Mouse (Mus musculus) neural tube, embryonic 12.5 days (tissue): Measurements from ENCODE around the gene Plpp2. TPM values are rescaled to one million over a fixed set of nuclear protein-coding genes. Genes with fewer than 3 reads are reported as not detected.

Experiments
- ATAC-seq: fragments of 200-750 bp; cut with Nextera tagmentation; 2 replicates; pipeline ENCODE4 v1.8.0; 2017; ENCODE audit warnings: low read depth, mild to moderate bottlenecking, moderate TSS enrichment, moderate library complexity; ENCODE audit not compliant: low FRiP score
- H3K27ac ChIP-seq: fragments of 300-500 bp; sonication (generic); 2 replicates; pipeline ENCODE4 v1.5.1; 2016
- H3K27me3 ChIP-seq: fragments of 300-500 bp; sonication (generic); replicated peaks from 2 replicates; pipeline ENCODE4 v1.6.1; 2016; ENCODE audit warnings: mild to moderate bottlenecking
- H3K36me3 ChIP-seq: fragments of 300-500 bp; sonication (generic); 2 replicates; pipeline ENCODE4 v1.6.1; 2016; ENCODE audit warnings: mild to moderate bottlenecking
- H3K4me1 ChIP-seq: fragments of 300-500 bp; sonication (generic); 2 replicates; pipeline ENCODE4 v1.6.1; 2016
- H3K4me2 ChIP-seq: fragments of 300-500 bp; sonication (generic); replicated peaks from 2 replicates; pipeline ENCODE4 v1.6.1; 2016; ENCODE audit warnings: mild to moderate bottlenecking
- H3K4me3 ChIP-seq: fragments of 300-500 bp; sonication (generic); 2 replicates; pipeline ENCODE4 v1.5.1; 2016
- H3K9ac ChIP-seq: fragments of 300-500 bp; sonication (generic); 2 replicates; pipeline ENCODE4 v1.6.1; 2016; ENCODE audit warnings: mild to moderate bottlenecking
- H3K9me3 ChIP-seq: fragments of 300-500 bp; sonication (generic); 2 replicates; pipeline ENCODE4 v1.6.1; 2016; ENCODE audit warnings: mild to moderate bottlenecking
- WGBS: fragments of 180-500 bp; shearing (Covaris S2); methylation state at CpG from one replicate; pipeline ENCODE4 v1.1.7; 2016; 5-methylcytosine and 5-hydroxymethylcytosine counted together
- polyA plus RNA-seq: library from polyadenylated mRNA; unstranded; fragments of >200 nt; fragmentation: Nextera tagmentation; extraction: Ambion mirVana; gene quantifications from 2 replicates; pipeline ENCODE4 v1.2.1, GENCODE M21; 2016

Gene Plpp2
- polyA plus RNA-seq, 1 experiment from 2014 or later: 17.9 TPM

DNA sequence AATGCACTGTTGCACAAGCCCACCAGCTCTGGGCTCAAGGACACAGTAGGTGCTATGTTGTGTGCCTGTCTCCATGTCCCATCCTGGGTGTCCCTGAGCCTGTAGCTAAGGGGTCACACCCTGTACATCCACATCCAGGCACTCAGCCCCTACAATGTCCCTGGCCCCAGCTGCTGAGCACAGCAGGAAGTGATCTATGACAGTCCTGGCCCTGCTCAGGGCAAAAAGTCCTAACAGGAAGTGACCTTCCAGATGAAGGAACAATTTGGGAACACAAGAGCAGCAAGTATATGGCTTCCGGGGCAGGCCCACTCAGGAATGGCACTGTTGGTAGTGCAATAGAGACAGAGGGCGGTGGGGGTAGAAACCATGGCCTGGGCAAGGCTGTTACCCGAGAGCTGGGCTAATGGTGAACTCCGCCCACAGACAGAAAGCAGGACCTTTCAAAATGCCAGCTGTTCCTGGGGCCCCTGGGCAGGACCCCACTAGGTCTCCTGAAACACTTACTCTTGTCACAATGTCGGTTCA lies 13.6 kb upstream of the Plpp2 start:
- H3K27ac ChIP-seq: no peak overlapping the region
- no peak overlapping the region for H3K4me2 ChIP-seq
- ATAC-seq: no peak
- no peaks in the 10 kb centered on the region for H3K27me3 ChIP-seq
- no peak overlapping the region for H3K9ac ChIP-seq
- peaks cover 81% of the 10 kb centered on the region for H3K36me3 ChIP-seq
- WGBS: 83% methylated on average over 5 of the region's 5 CpGs
- no peak overlapping the region for H3K4me3 ChIP-seq
- 0 out of 2 replicates have a peak, but pooled peaks cover 1% of the 10 kb centered on the region for H3K4me1 ChIP-seq
- H3K9me3 ChIP-seq: no peaks in the 10 kb centered on the region

DNA sequence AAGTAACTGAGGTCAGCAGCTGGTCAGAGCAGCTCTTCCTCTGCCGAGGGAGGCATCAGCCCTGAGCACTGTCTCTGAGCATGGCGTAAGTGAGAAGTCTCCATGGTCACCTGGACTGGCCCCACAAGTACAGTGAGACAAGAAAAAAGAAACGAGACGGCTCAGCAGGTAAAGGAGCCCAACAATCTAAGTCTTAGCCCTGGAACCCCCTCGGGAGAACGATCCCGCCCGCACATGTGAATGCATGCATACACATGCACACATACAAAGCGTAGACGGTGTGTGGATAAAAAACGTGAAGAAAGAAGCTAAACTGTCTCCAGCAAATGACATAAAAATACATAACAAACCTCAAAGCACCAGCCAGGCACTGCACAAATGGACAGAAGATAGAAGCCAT lies 12.9 kb upstream of the Plpp2 start:
- H3K27me3 ChIP-seq: no peaks in the 10 kb centered on the region
- H3K9ac ChIP-seq: no peak overlapping the region
- H3K4me2 ChIP-seq: no peak overlapping the region
- WGBS: 94% methylated on average over 11 of the region's 11 CpGs
- ATAC-seq: no peak
- H3K27ac ChIP-seq: no peak overlapping the region
- no peaks in the 10 kb centered on the region for H3K4me1 ChIP-seq
- no peaks in the 10 kb centered on the region for H3K9me3 ChIP-seq
- H3K4me3 ChIP-seq: no peak overlapping the region
- H3K36me3 ChIP-seq: peaks cover 88% of the 10 kb centered on the region

DNA sequence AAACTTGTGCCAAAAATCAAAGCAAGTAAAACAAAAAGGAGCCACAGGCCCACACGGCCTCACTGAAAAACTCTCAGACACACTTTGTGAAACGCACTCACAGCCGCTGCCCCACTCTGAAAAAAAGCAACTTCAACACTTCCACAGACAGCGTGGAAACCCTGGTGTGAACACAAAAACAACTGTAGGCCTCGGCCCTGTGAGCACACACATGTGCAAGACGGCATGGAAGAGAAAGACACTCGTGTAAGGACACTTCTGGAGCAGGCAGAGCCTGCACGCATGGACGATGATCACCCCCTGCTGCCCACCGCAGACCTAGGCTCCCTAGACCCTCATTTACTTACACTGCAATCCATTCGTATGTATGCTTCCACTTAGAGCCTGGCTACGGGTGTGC lies 12.3 kb upstream of the Plpp2 start:
- no peak overlapping the region for H3K4me2 ChIP-seq
- no peak overlapping the region for H3K27ac ChIP-seq
- H3K27me3 ChIP-seq: no peaks in the 10 kb centered on the region
- H3K4me1 ChIP-seq: no peaks in the 10 kb centered on the region
- no peak overlapping the region for H3K4me3 ChIP-seq
- H3K36me3 ChIP-seq: peaks cover 94% of the 10 kb centered on the region
- 89% methylated on average over 12 of the region's 12 CpGs for WGBS
- no peak overlapping the region for H3K9ac ChIP-seq
- no peaks in the 10 kb centered on the region for H3K9me3 ChIP-seq
- no peak for ATAC-seq

DNA sequence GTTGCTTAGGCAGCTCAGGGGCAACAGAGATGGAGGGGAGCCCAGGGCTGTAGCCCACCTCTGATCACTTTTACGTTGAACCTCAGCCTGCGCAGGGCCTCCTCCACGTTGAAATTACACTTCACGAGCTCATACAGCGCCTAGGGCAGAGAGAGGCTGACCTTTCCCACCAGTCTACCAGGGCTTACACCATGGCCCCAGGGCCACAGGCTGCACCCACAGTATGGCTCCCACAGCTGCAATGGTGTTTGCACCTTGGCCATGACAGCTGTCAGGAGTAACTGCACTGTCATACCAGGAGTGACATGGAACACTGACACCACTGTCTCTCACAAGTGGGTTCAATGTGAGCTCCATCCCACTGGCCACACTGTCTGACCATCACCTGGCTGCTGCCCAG lies 11.0 kb upstream of the Plpp2 start:
- Histone ChIP-seq H3K9me3 (no peaks in the 10 kb centered on the region), H3K27ac (no peak overlapping the region), H3K4me1 (no peaks in the 10 kb centered on the region), H3K4me2 (no peak overlapping the region), H3K27me3 (no peaks in the 10 kb centered on the region), H3K36me3 (peaks cover 99% of the 10 kb centered on the region), H3K4me3 (no peak overlapping the region), H3K9ac (no peak overlapping the region)
- no peak for ATAC-seq
- 94% methylated on average over 5 of the region's 5 CpGs for WGBS

- H3K27ac ChIP-seq: no peak overlapping the region
- no peaks in the 10 kb centered on the region for H3K9me3 ChIP-seq
- H3K9ac ChIP-seq: no peak overlapping the region
- peaks cover 98% of the 10 kb centered on the region for H3K36me3 ChIP-seq
- no peak overlapping the region for H3K4me2 ChIP-seq
- H3K27me3 ChIP-seq: no peaks in the 10 kb centered on the region
- no peaks in the 10 kb centered on the region for H3K4me1 ChIP-seq
- no peak overlapping the region for H3K4me3 ChIP-seq
- 89% methylated on average over 9 of the region's 9 CpGs for WGBS
- no peak for ATAC-seq
These were observed 10.4 kb upstream of the Plpp2 start for GRCm38 (mm10) chr10:79543884-79544597.

GRCm38 (mm10) chr10:79542171-79542570 lies 8.6 kb upstream of the Plpp2 start:
- 99% methylated on average over 11 of the region's 11 CpGs for WGBS
- Histone ChIP-seq H3K9me3 (no peaks in the 10 kb centered on the region), H3K4me3 (no peak overlapping the region), H3K27me3 (no peaks in the 10 kb centered on the region), H3K4me2 (no peak overlapping the region), H3K27ac (no peak overlapping the region), H3K4me1 (no peaks in the 10 kb centered on the region), H3K9ac (no peak overlapping the region), H3K36me3 (peaks cover 88% of the 10 kb centered on the region)
- ATAC-seq: no peak

GRCm38 (mm10) chr10:79541522-79541921 lies 7.9 kb upstream of the Plpp2 start:
- peaks cover 81% of the 10 kb centered on the region for H3K36me3 ChIP-seq
- no peaks in the 10 kb centered on the region for H3K27me3 ChIP-seq
- no peaks in the 10 kb centered on the region for H3K4me1 ChIP-seq
- H3K4me3 ChIP-seq: no peak overlapping the region
- H3K27ac ChIP-seq: no peak overlapping the region
- no peak overlapping the region for H3K4me2 ChIP-seq
- no peaks in the 10 kb centered on the region for H3K9me3 ChIP-seq
- no peak for ATAC-seq
- WGBS: 75% methylated on average over 15 of the region's 15 CpGs
- H3K9ac ChIP-seq: no peak overlapping the region

- no peak overlapping the region for H3K4me3 ChIP-seq
- no peaks in the 10 kb centered on the region for H3K4me1 ChIP-seq
- no peak for ATAC-seq
- WGBS: 96% methylated on average over 11 of the region's 11 CpGs
- H3K27ac ChIP-seq: no peak overlapping the region
- no peak overlapping the region for H3K9ac ChIP-seq
- no peak overlapping the region for H3K4me2 ChIP-seq
- H3K36me3 ChIP-seq: peaks cover 74% of the 10 kb centered on the region
- no peaks in the 10 kb centered on the region for H3K9me3 ChIP-seq
- no peaks in the 10 kb centered on the region for H3K27me3 ChIP-seq
These were observed 7.2 kb upstream of the Plpp2 start for GRCm38 (mm10) chr10:79540746-79541145.

- 92% methylated on average over 16 of the region's 16 CpGs for WGBS
- Histone ChIP-seq H3K4me3 (no peak overlapping the region), H3K4me1 (no peaks in the 10 kb centered on the region)
These were observed 6.3 kb upstream of the Plpp2 start for GRCm38 (mm10) chr10:79539701-79540495.

GRCm38 (mm10) chr10:79538873-79539272 lies 5.3 kb upstream of the Plpp2 start:
- no peaks in the 10 kb centered on the region for H3K4me1 ChIP-seq
- H3K27ac ChIP-seq: no peak overlapping the region
- peaks cover 55% of the 10 kb centered on the region for H3K36me3 ChIP-seq
- 78% methylated on average over 4 of the region's 4 CpGs for WGBS
- no peaks in the 10 kb centered on the region for H3K9me3 ChIP-seq
- H3K27me3 ChIP-seq: no peaks in the 10 kb centered on the region
- no peak overlapping the region for H3K4me2 ChIP-seq
- no peak overlapping the region for H3K4me3 ChIP-seq
- no peak for ATAC-seq
- no peak overlapping the region for H3K9ac ChIP-seq

More at GRCm38 (mm10) chr10:79539701-79540495, 6.3 kb upstream of the Plpp2 start:
- H3K36me3 ChIP-seq: peaks cover 65% of the 10 kb centered on the region
- no peak overlapping the region for H3K27ac ChIP-seq
- H3K4me2 ChIP-seq: no peak overlapping the region
- no peak overlapping the region for H3K9ac ChIP-seq
- no peaks in the 10 kb centered on the region for H3K27me3 ChIP-seq
- ATAC-seq: no peak
- no peaks in the 10 kb centered on the region for H3K9me3 ChIP-seq

- 86% methylated on average over 3 of the region's 3 CpGs for whole genome bisulfite sequencing
- no peaks in the 10 kb centered on the region for H3K27me3 ChIP-seq
- ATAC-seq: no peak
- H3K9me3 ChIP-seq: no peaks in the 10 kb centered on the region
- H3K9ac ChIP-seq: no peak overlapping the region
- H3K4me2 ChIP-seq: no peak overlapping the region
- H3K27ac ChIP-seq: no peak overlapping the region
- no peak overlapping the region for H3K4me3 ChIP-seq
- peaks cover 50% of the 10 kb centered on the region for H3K36me3 ChIP-seq
- peaks cover 4% of the 10 kb centered on the region; the same call in 1 of the 2 replicates for H3K4me1 ChIP-seq
These were observed 4.7 kb upstream of the Plpp2 start for GRCm38 (mm10) chr10:79538323-79538722.

DNA sequence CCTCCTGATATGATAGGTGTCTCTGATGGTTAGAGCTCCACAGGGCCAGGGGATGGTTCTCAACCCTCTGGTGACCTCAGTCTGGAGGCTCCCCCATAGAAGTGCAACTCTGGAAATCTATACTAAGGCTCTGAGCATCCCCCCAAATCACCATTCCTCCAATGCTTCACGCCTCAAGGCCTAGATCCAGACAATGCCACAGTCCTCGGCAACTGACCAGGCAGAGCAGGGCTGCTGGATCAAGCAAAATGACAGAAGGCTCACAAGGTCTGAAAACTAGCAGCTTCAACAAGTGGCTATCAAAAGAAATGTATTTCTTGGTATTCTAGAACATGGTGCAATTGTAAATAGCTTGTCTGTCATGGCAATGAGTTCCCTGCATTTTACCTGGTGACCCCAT lies 4.2 kb upstream of the Plpp2 start:
- Histone ChIP-seq H3K27me3 (no peaks in the 10 kb centered on the region), H3K4me2 (no peak overlapping the region), H3K4me1 (peaks cover 10% of the 10 kb centered on the region), H3K9ac (no peak overlapping the region), H3K4me3 (no peak overlapping the region), H3K27ac (no peak overlapping the region), H3K9me3 (no peaks in the 10 kb centered on the region), H3K36me3 (peaks cover 45% of the 10 kb centered on the region)
- no peak for ATAC-seq
- 85% methylated on average over 2 of the region's 2 CpGs for WGBS
